Mouse (Mus musculus) MEL (cell line): ENCODE measurements around the gene 1700092M07Rik. TPM values are rescaled to one million over a fixed set of nuclear protein-coding genes. Genes with fewer than 3 reads are reported as not detected.

Experiments
- DNase-seq: peaks from one replicate; pipeline ENCODE4 v3.0.0; 2011; ENCODE audit warnings: low read depth, low spot score
- H3K27ac ChIP-seq: 2 replicates; pipeline ENCODE4 v1.5.1; 2012; ENCODE audit warnings: low read depth, mild to moderate bottlenecking, control low read depth, low read length, moderate library complexity; ENCODE audit not compliant: control insufficient read depth
- H3K27me3 ChIP-seq, 2 experiments: fragments of 150-350 bp in 1 of 2; sonication (generic) in 1 of 2; 2 replicates each; pipeline ENCODE4 v1.6.1; 2012; ENCODE audit warnings: low read length in 2 of 2, mild to moderate bottlenecking in 2 of 2, improper control_type of control experiment in 1 of 2, moderate library complexity in 1 of 2; ENCODE audit not compliant: insufficient read depth in 2 of 2, control insufficient read depth in 1 of 2
- H3K36me3 ChIP-seq, 2 experiments: 2 replicates each; pipeline ENCODE4 v1.6.1; 2012 to 2014; ENCODE audit warnings: low read length in 2 of 2, improper control_type of control experiment in 1 of 2, inconsistent platforms in 1 of 2, mild to moderate bottlenecking in 1 of 2; ENCODE audit not compliant: insufficient read depth in 2 of 2, control insufficient read depth in 1 of 2
- H3K4me1 ChIP-seq, 2 experiments: fragments of 150-350 bp in 1 of 2; sonication (generic) in 1 of 2; 2 replicates each; pipeline ENCODE4 v1.6.1; 2012; ENCODE audit warnings: low read length in 2 of 2, improper control_type of control experiment in 1 of 2, mild to moderate bottlenecking in 1 of 2; ENCODE audit not compliant: insufficient read depth in 2 of 2, control insufficient read depth in 1 of 2
- H3K4me3 ChIP-seq, 2 experiments: fragments of 150-350 bp in 1 of 2; sonication (generic) in 1 of 2; 2 replicates each; pipeline ENCODE4 v1.5.1; 2012; ENCODE audit warnings: low read depth in 2 of 2, low read length in 2 of 2, mild to moderate bottlenecking in 2 of 2, moderate library complexity in 2 of 2, control low read depth in 1 of 2, improper control_type of control experiment in 1 of 2; ENCODE audit not compliant: control insufficient read depth in 1 of 2, insufficient read depth in 1 of 2
- H3K79me2 ChIP-seq: 2 replicates; pipeline ENCODE4 v1.6.1; 2012; ENCODE audit warnings: mild to moderate bottlenecking, low read length, moderate library complexity; ENCODE audit not compliant: control insufficient read depth, poor library complexity, insufficient read depth
- H3K9ac ChIP-seq: 2 replicates; pipeline ENCODE4 v1.6.1; 2012; ENCODE audit warnings: low read depth, mild to moderate bottlenecking, control low read depth, low read length, moderate library complexity; ENCODE audit not compliant: control insufficient read depth, poor library complexity, severe bottlenecking
- H3K9me3 ChIP-seq: fragments of 150-350 bp; sonication (generic); replicated peaks from 2 replicates; pipeline ENCODE4 v1.6.1; 2012; ENCODE audit warnings: mild to moderate bottlenecking, low read length, improper control_type of control experiment, moderate library complexity; ENCODE audit not compliant: insufficient read depth
- BHLHE40 ChIP-seq: IDR thresholded peaks from 2 replicates; pipeline ENCODE4 v1.6.1; 2012; ENCODE audit warnings: low read depth, mild to moderate bottlenecking, inconsistent platforms, low read length, improper control_type of control experiment, borderline replicate concordance
- EP300 ChIP-seq, 2 experiments: IDR thresholded peaks; 2 replicates each; pipeline ENCODE4 v1.6.1; 2011; ENCODE audit warnings: improper control_type of control experiment in 2 of 2, low read length in 2 of 2, low read depth in 1 of 2, mild to moderate bottlenecking in 1 of 2
- GABPA ChIP-seq: IDR thresholded peaks from 2 replicates; pipeline ENCODE4 v1.6.1; 2012; ENCODE audit warnings: low read depth, mild to moderate bottlenecking, inconsistent platforms, low read length, improper control_type of control experiment, moderate library complexity
- GATA1 ChIP-seq: IDR thresholded peaks from 2 replicates; pipeline ENCODE4 v1.6.1; 2011; ENCODE audit warnings: low read depth, low read length, improper control_type of control experiment
- KAT2A ChIP-seq: conservative IDR thresholded peaks from 2 replicates; pipeline ENCODE4 v1.6.1; 2012; ENCODE audit warnings: low read depth, low read length, improper control_type of control experiment, inconsistent platforms
- MAX ChIP-seq: IDR thresholded peaks from 2 replicates; pipeline ENCODE4 v1.6.1; 2011; ENCODE audit warnings: low read length, improper control_type of control experiment
- MXI1 ChIP-seq: IDR thresholded peaks from 2 replicates; pipeline ENCODE4 v1.6.1; 2011; ENCODE audit warnings: mild to moderate bottlenecking, low read depth, low read length, improper control_type of control experiment
- POLR2A ChIP-seq, 2 experiments: IDR thresholded peaks; 2 replicates each; pipeline ENCODE4 v1.6.1; 2011 to 2012; ENCODE audit warnings: low read length in 2 of 2, mild to moderate bottlenecking in 2 of 2, control low read depth in 1 of 2, improper control_type of control experiment in 1 of 2, low read depth in 1 of 2, moderate library complexity in 1 of 2; ENCODE audit not compliant: control insufficient read depth in 1 of 2, insufficient read depth in 1 of 2, poor library complexity in 1 of 2
- TBP ChIP-seq: IDR thresholded peaks from 2 replicates; pipeline ENCODE4 v1.8.0; 2011; ENCODE audit warnings: low read depth, low read length, improper control_type of control experiment
- TCF12 ChIP-seq: IDR thresholded peaks from 2 replicates; pipeline ENCODE4 v1.6.1; 2014; ENCODE audit warnings: low read depth, mild to moderate bottlenecking, inconsistent platforms, low read length, improper control_type of control experiment, moderate library complexity
- ZMIZ1 ChIP-seq: IDR thresholded peaks from 2 replicates; pipeline ENCODE4 v1.6.1; 2012; ENCODE audit warnings: low read depth, mild to moderate bottlenecking, inconsistent platforms, low read length, improper control_type of control experiment, moderate library complexity
- polyA plus RNA-seq, 2 experiments: library from polyadenylated mRNA; stranded (reverse) in 1 of 2; unstranded in 1 of 2; fragments of >175 nt in 1 of 2; fragments of >200 nt in 1 of 2; gene quantifications; 2 replicates each; pipeline versions ENCODE4 v1.2.1 to v1.2.4; 2012; ENCODE audit warnings: low replicate concordance in 2 of 2, low read depth in 1 of 2; ENCODE audit not compliant: insufficient read length in 2 of 2, insufficient read depth in 1 of 2, missing spikeins in 1 of 2
- total RNA-seq: library from RNA; depleted of rRNA; stranded (reverse); fragments of 300-350 nt; gene quantifications from 2 replicates; pipeline ENCODE4 v1.2.3, GENCODE M21; 2012; rRNA removed

Gene 1700092M07Rik
- total RNA-seq, result 3.0 and 3.3 TPM in 2 replicates
- 1 to 10 TPM in 1 of 2 experiments, not detected in 1; 4.3 TPM for polyA plus RNA-seq

DNA sequence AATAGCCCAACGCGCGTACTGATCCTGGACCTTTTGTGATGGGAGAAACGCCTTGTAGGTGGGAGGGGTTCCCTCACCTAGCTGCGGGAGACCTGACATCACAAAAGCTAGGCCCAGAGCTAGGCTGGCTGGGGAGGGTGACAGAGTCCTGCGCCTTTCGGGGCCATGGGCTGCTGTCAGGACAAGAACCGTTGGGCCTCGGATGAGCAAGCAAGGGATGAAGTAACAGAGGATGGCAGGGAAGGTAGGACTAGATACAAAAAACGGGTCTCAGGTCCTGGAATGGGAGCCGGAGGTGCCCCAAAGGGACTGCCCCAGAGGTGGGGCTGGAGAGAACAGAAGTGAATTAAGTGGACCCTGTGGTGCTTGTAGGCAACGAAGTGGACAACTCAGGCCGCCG lies at the start of gene 1700092M07Rik:
Gene 1700092M07Rik, plus strand, starts transcription at position 116 of the 400 bp plus-strand sequence.
- DNase-seq, result no peak
- no peaks in the 10 kb centered on the region for H3K9me3 ChIP-seq
- H3K9ac ChIP-seq, result peak within 1 kb of the TSS; percentile 84
- peak within 1 kb of the TSS; percentile 82 to 87 for H3K4me3 ChIP-seq
- no peaks in the 10 kb centered on the region for H3K27me3 ChIP-seq
- TF ChIP-seq MXI1 (no peak), ZMIZ1 (0 out of 2 replicates have a peak, but pooled peaks have one; percentile 6)
- peaks cover 5 to 7% of the 10 kb centered on the region in 2 experiments for H3K4me1 ChIP-seq
- peaks cover 11 to 18% of the 10 kb centered on the region in 2 experiments for H3K36me3 ChIP-seq
- H3K27ac ChIP-seq, result peak within 1 kb of the TSS; percentile 89
- peaks cover 29% of the 10 kb centered on the region for H3K79me2 ChIP-seq

GRCm38 (mm10) chr19:8691871-8692539 lies 48.5 kb upstream of the 1700092M07Rik start:
- Histone ChIP-seq H3K4me1 (no peaks in the 10 kb centered on the region), H3K79me2 (no peaks in the 10 kb centered on the region), H3K9me3 (no peaks in the 10 kb centered on the region), H3K27ac (no peak overlapping the region), H3K4me3 (no peak overlapping the region), H3K36me3 (no peaks in the 10 kb centered on the region), H3K27me3 (peaks cover 2 to 7% of the 10 kb centered on the region in 2 experiments; a peak in 3 of 4 replicates), H3K9ac (no peak overlapping the region)
- no peak for DNase-seq
- TF ChIP-seq GABPA, result no peak
- no peak for TF ChIP-seq GATA1
- no peak for TF ChIP-seq TBP
- TF ChIP-seq ZMIZ1, result no peak
- TF ChIP-seq BHLHE40, result no peak

DNA sequence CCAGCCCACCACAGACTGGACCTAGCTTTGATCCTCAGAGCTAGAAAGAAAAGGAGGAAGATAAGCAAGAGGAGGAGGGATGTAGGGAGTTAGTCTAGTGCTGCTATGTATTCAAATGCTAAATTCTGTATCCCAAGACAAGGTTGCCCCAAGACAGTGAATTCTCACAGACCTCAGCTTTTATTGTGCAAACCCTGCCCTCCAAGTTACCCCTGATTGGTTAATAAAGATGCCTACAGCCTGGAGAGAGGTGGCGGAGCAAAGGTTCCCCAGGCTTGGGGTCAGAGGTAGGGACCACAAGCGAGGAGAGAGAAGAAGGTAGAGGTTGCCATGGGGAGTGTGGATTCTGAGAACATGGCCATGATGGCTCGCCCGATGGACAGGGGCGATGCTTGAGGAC lies 47.8 kb upstream of the 1700092M07Rik start:
- Histone ChIP-seq H3K27ac (no peak overlapping the region), H3K4me1 (no peaks in the 10 kb centered on the region), H3K79me2 (no peaks in the 10 kb centered on the region), H3K4me3 (no peak overlapping the region), H3K36me3 (no peaks in the 10 kb centered on the region), H3K9ac (no peak overlapping the region), H3K9me3 (no peaks in the 10 kb centered on the region), H3K27me3 (peaks cover 2 to 7% of the 10 kb centered on the region in 2 experiments; a peak in 2 of 4 replicates)
- no peak for DNase-seq
- TF ChIP-seq GATA1 (no peak), KAT2A (no peak), EP300 (IDR thresholded peaks at IDR 0.05; ENCODE audit: low read depth in 1 of 2, low read length in 2 of 2) (no peak), ZMIZ1 (no peak), MAX (no peak), POLR2A (IDR thresholded peaks at IDR 0.05; ENCODE audit: control insufficient read depth in 1 of 2, insufficient read depth in 1 of 2, low read depth in 1 of 2, low read length in 2 of 2, poor library complexity in 1 of 2) (no peak), TCF12 (no peak)
